Mouse (Mus musculus): ENCODE data around the gene Rgmb. TPM values are rescaled to one million over a fixed set of nuclear protein-coding genes. Genes with fewer than 3 reads are reported as not detected.

Gene Rgmb
- 9.0 and 14.2 TPM in 2 replicates for polyA plus RNA-seq (2016; fragmentation: Nextera tagmentation; extraction: Ambion mirVana)

- Histone ChIP-seq H3K4me3 (peak within 1 kb of the TSS; percentile 65), H3K9me3 (replicated peaks) (no peaks in the 10 kb centered on the region), H3K27me3 (ENCODE audit: low read depth, poor library complexity, severe bottlenecking) (peaks cover 27% of the 10 kb centered on the region), H3K36me3 (no peaks in the 10 kb centered on the region), H3K27ac (peak within 1 kb of the TSS; percentile 91), H3K4me1 (peaks cover 32% of the 10 kb centered on the region)
- peak; percentile 72 for DNase-seq (ENCODE audit: low spot score)
- 1% methylated on average over 55 of the region's 55 CpGs for WGBS
Observed at GRCm38 (mm10) chr17:15830766-15831644, at the start of gene Rgmb. TSS of gene Rgmb (minus strand) at chr17:15831039.

DNA sequence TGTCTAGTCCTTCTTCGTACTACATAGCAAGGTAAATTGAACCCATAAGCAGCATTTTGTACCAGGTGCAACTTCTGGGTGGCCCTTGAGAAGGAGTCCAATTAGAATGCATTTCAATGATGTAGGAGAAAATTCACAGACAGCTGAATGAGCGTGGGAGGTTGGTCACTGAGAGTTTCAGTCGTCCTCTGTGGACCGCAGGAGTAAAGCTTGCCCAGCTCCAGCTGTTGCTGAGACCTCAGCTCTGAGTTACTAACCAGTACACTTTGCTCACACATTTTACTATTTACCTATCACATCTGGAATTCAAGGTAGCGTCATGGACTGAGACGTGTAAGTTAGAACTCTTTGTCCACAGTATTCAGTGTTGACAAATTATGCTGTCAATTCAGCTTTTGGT lies 43.9 kb upstream of the Rgmb start:
- Histone ChIP-seq H3K4me1 (no peaks in the 10 kb centered on the region), H3K27ac (no peak overlapping the region), H3K27me3 (ENCODE audit: low read depth, poor library complexity, severe bottlenecking) (no peaks in the 10 kb centered on the region), H3K9me3 (replicated peaks) (no peaks in the 10 kb centered on the region), H3K4me3 (no peak overlapping the region), H3K36me3 (no peaks in the 10 kb centered on the region)
- WGBS: 86% methylated on average over 6 of the region's 6 CpGs
- no peak for DNase-seq (ENCODE audit: low spot score)

GRCm38 (mm10) chr17:15872093-15872492 lies 41.3 kb upstream of the Rgmb start:
- Histone ChIP-seq H3K9me3 (replicated peaks) (no peaks in the 10 kb centered on the region), H3K4me3 (no peak overlapping the region), H3K27me3 (ENCODE audit: low read depth, poor library complexity, severe bottlenecking) (no peaks in the 10 kb centered on the region), H3K36me3 (no peaks in the 10 kb centered on the region), H3K4me1 (no peaks in the 10 kb centered on the region), H3K27ac (no peak overlapping the region)
- no peak for DNase-seq (ENCODE audit: low spot score)

DNA sequence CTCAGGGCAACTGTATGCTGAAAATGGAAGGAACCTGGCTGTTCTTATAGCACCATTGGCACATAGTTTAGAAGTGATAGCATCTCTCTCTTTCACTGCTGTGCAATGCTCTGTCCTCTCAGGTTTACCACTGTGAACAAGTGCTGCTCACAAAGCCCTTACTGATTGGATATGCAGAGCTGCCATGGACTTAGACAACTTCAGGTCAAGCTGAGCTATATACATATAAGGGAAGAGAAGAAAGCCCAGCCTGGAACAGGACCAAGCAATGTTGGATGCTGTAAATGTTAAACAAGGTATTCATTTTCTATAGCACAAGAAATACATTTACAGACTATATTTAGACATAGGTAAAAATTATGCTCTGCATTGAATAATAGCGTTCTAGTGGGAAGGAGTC lies 34.4 kb upstream of the Rgmb start:
- Histone ChIP-seq H3K9me3 (replicated peaks) (no peaks in the 10 kb centered on the region), H3K27me3 (ENCODE audit: low read depth, poor library complexity, severe bottlenecking) (no peaks in the 10 kb centered on the region), H3K4me1 (no peaks in the 10 kb centered on the region), H3K4me3 (no peak overlapping the region), H3K36me3 (no peaks in the 10 kb centered on the region), H3K27ac (no peak overlapping the region)
- DNase-seq (ENCODE audit: low spot score): no peak
- WGBS: 96% methylated on average over 1 of the region's 1 CpGs

DNA sequence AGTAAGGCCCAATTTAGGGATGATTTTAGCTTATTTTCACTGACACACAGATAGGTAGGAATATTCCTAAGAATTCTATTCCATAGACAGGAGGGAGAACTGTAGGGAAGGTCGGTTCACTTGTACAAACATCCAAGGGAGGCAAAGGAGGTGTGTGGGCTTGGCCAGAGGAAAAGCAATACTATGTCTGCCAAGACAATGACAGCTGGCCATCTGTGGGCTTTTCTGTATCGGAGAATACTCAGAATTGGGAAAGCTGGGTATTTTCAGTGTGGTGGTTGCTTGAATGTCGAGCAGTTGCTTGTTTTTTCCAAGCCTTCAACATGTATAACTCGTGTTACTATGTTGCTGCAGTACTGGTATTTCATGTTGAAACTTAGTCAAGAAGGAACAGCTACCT lies 31.5 kb upstream of the Rgmb start:
- H3K27ac ChIP-seq: no peak overlapping the region
- no peak for DNase-seq (ENCODE audit: low spot score)
- no peaks in the 10 kb centered on the region for H3K4me1 ChIP-seq
- no peaks in the 10 kb centered on the region for H3K27me3 ChIP-seq (ENCODE audit: low read depth, poor library complexity, severe bottlenecking)
- no peak overlapping the region for H3K4me3 ChIP-seq
- WGBS: 85% methylated on average over 4 of the region's 4 CpGs
- no peaks in the 10 kb centered on the region for H3K9me3 ChIP-seq (replicated peaks)
- H3K36me3 ChIP-seq: no peaks in the 10 kb centered on the region

GRCm38 (mm10) chr17:15853121-15853520 lies 22.3 kb upstream of the Rgmb start:
- Histone ChIP-seq H3K36me3 (no peaks in the 10 kb centered on the region), H3K27me3 (ENCODE audit: low read depth, poor library complexity, severe bottlenecking) (no peaks in the 10 kb centered on the region), H3K9me3 (replicated peaks) (no peaks in the 10 kb centered on the region), H3K4me3 (no peak overlapping the region), H3K4me1 (peaks cover 6% of the 10 kb centered on the region; the same call in 1 of the 2 replicates), H3K27ac (no peak overlapping the region)
- 78% methylated on average over 2 of the region's 2 CpGs for WGBS
- DNase-seq (ENCODE audit: low spot score): no peak

DNA sequence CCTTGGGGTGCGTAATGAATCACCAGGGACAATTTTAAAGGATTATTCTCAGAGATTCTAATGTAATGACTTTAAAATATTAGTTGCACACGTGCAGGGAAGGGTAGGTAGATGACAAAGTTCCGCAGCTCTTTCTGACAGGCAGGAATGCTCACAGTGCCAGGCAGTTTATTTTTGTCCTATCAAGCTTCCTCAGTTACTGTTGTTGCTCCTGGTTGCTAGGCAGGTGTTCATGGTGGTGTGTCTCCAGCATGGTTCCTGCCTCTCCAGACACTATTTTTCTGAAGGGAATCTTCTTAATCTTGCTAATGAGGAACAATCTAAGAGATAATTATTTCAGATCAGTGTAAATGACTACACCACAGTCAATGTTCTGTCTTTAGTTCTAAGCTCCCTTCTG lies 19.7 kb upstream of the Rgmb start:
- WGBS: 83% methylated on average over 3 of the region's 3 CpGs
- H3K4me1 ChIP-seq: peaks cover 7% of the 10 kb centered on the region; the same call in 1 of the 2 replicates
- no peak overlapping the region for H3K27ac ChIP-seq
- no peak for DNase-seq (ENCODE audit: low spot score)
- H3K9me3 ChIP-seq (replicated peaks): no peaks in the 10 kb centered on the region
- H3K27me3 ChIP-seq (ENCODE audit: low read depth, poor library complexity, severe bottlenecking): no peaks in the 10 kb centered on the region
- no peaks in the 10 kb centered on the region for H3K36me3 ChIP-seq
- H3K4me3 ChIP-seq: no peak overlapping the region

DNA sequence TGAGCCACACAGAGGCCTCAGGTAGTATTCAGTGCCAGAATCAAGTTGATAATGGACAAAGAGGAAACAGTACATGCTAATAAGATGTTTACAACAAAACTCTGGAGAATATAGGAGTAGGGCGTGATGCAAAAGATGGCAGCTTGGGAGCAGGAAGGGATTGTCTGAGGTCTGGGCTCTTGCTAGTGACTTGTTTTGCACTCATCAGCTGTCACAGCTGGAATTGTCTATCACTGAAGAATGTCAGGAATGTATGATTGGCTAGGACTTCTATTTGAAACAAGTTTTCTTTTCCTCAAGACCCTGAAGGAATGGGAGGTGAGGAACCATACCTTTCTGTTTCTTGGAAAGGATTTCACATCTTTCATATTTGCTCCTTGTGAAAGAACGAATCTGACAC lies 10.6 kb upstream of the Rgmb start:
- WGBS: 86% methylated on average over 2 of the region's 2 CpGs
- no peak overlapping the region for H3K27ac ChIP-seq
- no peaks in the 10 kb centered on the region for H3K27me3 ChIP-seq (ENCODE audit: low read depth, poor library complexity, severe bottlenecking)
- H3K36me3 ChIP-seq: no peaks in the 10 kb centered on the region
- H3K4me1 ChIP-seq: no peaks in the 10 kb centered on the region
- H3K9me3 ChIP-seq (replicated peaks): no peaks in the 10 kb centered on the region
- no peak overlapping the region for H3K4me3 ChIP-seq
- no peak for DNase-seq (ENCODE audit: low spot score)

DNA sequence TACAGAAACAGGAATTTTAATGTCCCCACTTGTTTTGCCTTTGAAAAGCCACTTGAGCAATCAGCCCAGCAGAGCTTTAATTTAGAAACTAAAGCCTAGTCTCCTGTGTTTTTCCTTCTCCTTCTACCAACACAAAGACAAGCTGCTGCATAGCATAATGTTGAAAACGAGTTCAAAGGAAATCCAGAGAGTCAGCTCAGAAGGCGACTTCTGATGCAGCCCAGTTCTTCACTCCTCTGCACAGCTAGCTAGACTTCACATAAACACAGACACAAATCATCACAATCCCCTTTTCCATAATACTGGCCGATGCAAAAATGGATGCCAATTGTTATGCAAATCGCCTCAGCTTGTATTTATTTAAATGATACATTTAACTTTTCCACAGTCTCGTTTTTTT lies 1.6 kb upstream of the Rgmb start:
- peaks cover 27% of the 10 kb centered on the region for H3K27me3 ChIP-seq (ENCODE audit: low read depth, poor library complexity, severe bottlenecking)
- H3K4me1 ChIP-seq: peaks cover 29% of the 10 kb centered on the region
- H3K9me3 ChIP-seq (replicated peaks): no peaks in the 10 kb centered on the region
- DNase-seq (ENCODE audit: low spot score): no peak
- H3K27ac ChIP-seq: no peak overlapping the region
- no peak overlapping the region for H3K4me3 ChIP-seq
- H3K36me3 ChIP-seq: no peaks in the 10 kb centered on the region
- WGBS: 42% methylated on average over 5 of the region's 5 CpGs

GRCm38 (mm10) chr17:15831810-15832209 lies 971 bp upstream of the Rgmb start:
- no peak for DNase-seq (ENCODE audit: low spot score)
- H3K4me1 ChIP-seq: peaks cover 32% of the 10 kb centered on the region
- 17% methylated on average over 8 of the region's 8 CpGs for WGBS
- H3K4me3 ChIP-seq: no peak overlapping the region
- peaks cover 27% of the 10 kb centered on the region for H3K27me3 ChIP-seq (ENCODE audit: low read depth, poor library complexity, severe bottlenecking)
- no peak overlapping the region for H3K27ac ChIP-seq
- no peaks in the 10 kb centered on the region for H3K9me3 ChIP-seq (replicated peaks)
- H3K36me3 ChIP-seq: no peaks in the 10 kb centered on the region

GRCm38 (mm10) chr17:15830171-15830765 lies 571 bp downstream of the Rgmb start:
- Histone ChIP-seq H3K9me3 (replicated peaks) (no peaks in the 10 kb centered on the region), H3K4me1 (peaks cover 32% of the 10 kb centered on the region), H3K27ac (peak overlapping the region; percentile 91), H3K4me3 (peak overlapping the region; percentile 65), H3K36me3 (no peaks in the 10 kb centered on the region), H3K27me3 (ENCODE audit: low read depth, poor library complexity, severe bottlenecking) (peaks cover 27% of the 10 kb centered on the region)
- no peak for DNase-seq (ENCODE audit: low spot score)
- under 1% methylated on average over 34 of the region's 34 CpGs for WGBS

GRCm38 (mm10) chr17:15829198-15830170 lies 1.4 kb downstream of the Rgmb start:
- H3K4me3 ChIP-seq: peak overlapping the region; percentile 65
- peak; percentile 58 for DNase-seq (ENCODE audit: low spot score)
- H3K9me3 ChIP-seq (replicated peaks): no peaks in the 10 kb centered on the region
- peaks cover 27% of the 10 kb centered on the region for H3K27me3 ChIP-seq (ENCODE audit: low read depth, poor library complexity, severe bottlenecking)
- WGBS: 2% methylated on average over 20 of the region's 20 CpGs
- peaks cover 38% of the 10 kb centered on the region for H3K4me1 ChIP-seq
- no peaks in the 10 kb centered on the region for H3K36me3 ChIP-seq
- peak overlapping the region; percentile 91 for H3K27ac ChIP-seq
